Mouse (Mus musculus): ENCODE measurements at regions not wholly inside any gene's neighbourhood (a gene's known extent, or its start where the extent isn't known, plus 50 kb on each side); places are given as distances from the start of the nearest gene placed in this dataset.
A peak's percentile ranks its signal among the peaks of the same experiment; 100 is the strongest.

- H3K9ac ChIP-seq (ENCODE audit: low read depth, low read length), result no peak overlapping the region
- peaks cover 2% of the 10 kb centered on the region for H3K4me1 ChIP-seq (ENCODE audit: control insufficient read depth, insufficient read depth, low read length)
- H3K4me3 ChIP-seq, result no peak overlapping the region
- H3K27me3 ChIP-seq (ENCODE audit: control insufficient read depth, insufficient read depth, low read length), result no peaks in the 10 kb centered on the region
- H3K36me3 ChIP-seq (ENCODE audit: control insufficient read depth, insufficient read depth, low read length), result peaks cover 2% of the 10 kb centered on the region; the same call in 1 of the 2 replicates
- peak in 1 of 2 experiments; percentile 6 for DNase-seq
- peak overlapping the region; percentile 61 for H3K27ac ChIP-seq
- no peaks in the 10 kb centered on the region for H3K79me2 ChIP-seq (replicated peaks; ENCODE audit: control insufficient read depth, insufficient read depth, low read length)
- 38% methylated on average over 5 of the region's 5 CpGs for WGBS
- TF ChIP-seq CTCF (IDR thresholded peaks at IDR 0.05), result no peak
- TF ChIP-seq EP300 (IDR thresholded peaks at IDR 0.05; ENCODE audit: insufficient read depth, low read depth, low read length), result no peak
- TF ChIP-seq POLR2A (IDR thresholded peaks at IDR 0.05; ENCODE audit: insufficient read depth, low read depth, low read length), result no peak
- intact Hi-C loops (cut with DNase I), result no loop called here
These were observed 157.0 kb downstream of the Gas1 start for GRCm38 (mm10) chr13:60020175-60020487.

DNA sequence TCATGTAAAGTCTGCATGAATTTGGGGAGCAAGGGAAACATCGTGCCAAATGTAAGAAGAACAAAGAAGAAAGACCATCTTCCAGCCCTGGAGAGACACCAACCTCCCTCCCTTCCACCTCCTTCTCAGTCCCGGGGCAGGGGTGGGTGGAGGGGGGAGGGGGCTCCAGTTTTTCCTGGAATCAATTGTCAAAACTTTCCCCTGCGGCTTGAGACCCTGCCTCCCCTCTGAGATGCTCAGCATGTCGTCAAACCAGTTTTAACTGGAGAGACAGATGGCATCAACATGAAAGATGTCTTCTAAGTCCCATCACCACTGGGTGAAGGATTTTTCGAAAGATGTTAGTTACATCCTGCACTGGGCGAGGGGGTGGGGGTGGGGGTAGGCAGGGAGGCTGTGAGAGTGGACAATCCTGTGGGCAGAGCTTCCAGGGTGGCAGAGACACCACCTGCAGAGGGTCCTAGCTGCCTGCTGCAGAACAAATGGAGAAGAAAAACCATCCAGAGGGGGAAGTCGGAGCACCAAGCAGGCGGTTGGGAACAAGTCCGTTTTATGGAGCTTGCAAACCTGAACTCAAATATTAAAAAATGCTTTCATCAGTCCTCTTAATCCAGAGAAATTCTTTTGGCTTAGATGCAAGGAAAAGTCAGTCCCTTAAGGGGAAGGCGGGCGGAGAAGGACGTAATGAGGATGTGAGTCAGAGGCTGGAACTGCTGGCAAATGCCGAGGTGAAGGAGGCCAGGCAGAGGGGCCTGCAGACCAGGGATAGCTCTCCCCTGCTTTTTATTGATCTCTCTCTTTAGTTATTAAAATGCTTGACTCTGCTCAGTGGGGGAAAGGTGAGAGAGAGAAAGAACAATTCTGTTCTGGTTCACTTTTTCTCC, 157.6 kb downstream of the Gas1 start:
- Histone ChIP-seq H3K4me3 (no peak overlapping the region), H3K79me2 (replicated peaks; ENCODE audit: control insufficient read depth, insufficient read depth, low read length) (no peaks in the 10 kb centered on the region), H3K4me1 (ENCODE audit: control insufficient read depth, insufficient read depth, low read length) (peaks cover 3% of the 10 kb centered on the region), H3K9ac (ENCODE audit: low read depth, low read length) (no peak overlapping the region), H3K36me3 (ENCODE audit: control insufficient read depth, insufficient read depth, low read length) (peaks cover 2% of the 10 kb centered on the region; the same call in 1 of the 2 replicates), H3K27me3 (ENCODE audit: control insufficient read depth, insufficient read depth, low read length) (no peaks in the 10 kb centered on the region), H3K27ac (peak overlapping the region; percentile 61)
- WGBS, result 33% methylated on average over 13 of the region's 13 CpGs
- no peak for TF ChIP-seq EP300 (IDR thresholded peaks at IDR 0.05; ENCODE audit: insufficient read depth, low read depth, low read length)
- TF ChIP-seq POLR2A (IDR thresholded peaks at IDR 0.05; ENCODE audit: insufficient read depth, low read depth, low read length), result no peak
- TF ChIP-seq CTCF (IDR thresholded peaks at IDR 0.05), result no peak
- intact Hi-C loops (cut with DNase I), result loop anchor here (5.0 kb wide), 1 partner anchor 48 kb away; no protein-coding TSS in a partner anchor
- DNase-seq, result peak; percentile 53 to 72

DNA sequence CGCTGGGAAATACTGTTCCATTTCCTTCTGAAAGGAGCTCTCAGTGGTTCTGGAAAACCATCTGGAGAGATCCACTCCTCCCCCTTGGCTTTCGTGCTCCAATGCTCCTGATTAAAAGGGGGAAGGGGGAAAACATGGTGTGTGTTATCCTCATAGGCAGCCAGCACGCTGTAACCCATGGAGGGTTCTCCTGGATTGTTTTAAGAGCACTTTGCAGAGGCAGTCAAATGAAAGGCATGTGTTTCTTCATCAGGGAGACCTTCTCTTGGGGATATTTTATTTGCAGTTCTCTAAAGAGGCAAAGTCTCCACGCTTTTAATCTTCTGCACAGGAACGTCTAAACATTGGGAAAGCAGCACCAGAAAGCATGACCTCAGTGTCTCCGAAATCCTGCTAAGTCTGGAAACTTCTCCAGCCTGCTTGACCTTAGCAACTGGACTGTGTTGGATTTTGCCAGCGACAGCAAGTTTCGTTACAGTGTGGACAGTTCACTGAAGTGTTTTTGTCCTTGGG, 161.3 kb downstream of the Gas1 start:
- peak; percentile 43 to 74 for DNase-seq
- 0 out of 2 replicates have a peak, but pooled peaks have one; percentile 23 for TF ChIP-seq EP300 (IDR thresholded peaks at IDR 0.05; ENCODE audit: insufficient read depth, low read depth, low read length)
- no peak for TF ChIP-seq POLR2A (IDR thresholded peaks at IDR 0.05; ENCODE audit: insufficient read depth, low read depth, low read length)
- Histone ChIP-seq H3K4me1 (ENCODE audit: control insufficient read depth, insufficient read depth, low read length) (peaks cover 8% of the 10 kb centered on the region), H3K79me2 (replicated peaks; ENCODE audit: control insufficient read depth, insufficient read depth, low read length) (no peaks in the 10 kb centered on the region), H3K36me3 (ENCODE audit: control insufficient read depth, insufficient read depth, low read length) (peaks cover 2% of the 10 kb centered on the region; the same call in 1 of the 2 replicates), H3K4me3 (no peak overlapping the region), H3K27ac (peak overlapping the region; percentile 64), H3K27me3 (ENCODE audit: control insufficient read depth, insufficient read depth, low read length) (no peaks in the 10 kb centered on the region), H3K9ac (ENCODE audit: low read depth, low read length) (no peak overlapping the region)
- intact Hi-C loops (cut with DNase I), result loop anchor here (5.0 kb wide), 1 partner anchor 51 kb away; no protein-coding TSS in a partner anchor
- WGBS, result 53% methylated on average over 8 of the region's 8 CpGs

GRCm38 (mm10) chr13:60012046-60012813, 164.9 kb downstream of the Gas1 start:
- intact Hi-C loops (cut with DNase I), result loop anchor here (5.0 kb wide), 2 partner anchors 70 to 165 kb away; partner anchors contain the start of gene Gas1
- TF ChIP-seq POLR2A (IDR thresholded peaks at IDR 0.05; ENCODE audit: insufficient read depth, low read depth, low read length) (no peak), EP300 (IDR thresholded peaks at IDR 0.05; ENCODE audit: insufficient read depth, low read depth, low read length) (peak; percentile 79; the same call in 1 of the 2 replicates)
- H3K36me3 ChIP-seq (ENCODE audit: control insufficient read depth, insufficient read depth, low read length), result peaks cover 2% of the 10 kb centered on the region; the same call in 1 of the 2 replicates
- H3K27ac ChIP-seq, result peak overlapping the region; percentile 54
- H3K9ac ChIP-seq (ENCODE audit: low read depth, low read length), result no peak overlapping the region
- peak; percentile 48 to 72 for DNase-seq
- H3K4me3 ChIP-seq, result no peak overlapping the region
- peaks cover 11% of the 10 kb centered on the region for H3K4me1 ChIP-seq (ENCODE audit: control insufficient read depth, insufficient read depth, low read length)
- 69% methylated on average over 16 of the region's 16 CpGs for WGBS
- H3K27me3 ChIP-seq (ENCODE audit: control insufficient read depth, insufficient read depth, low read length), result no peaks in the 10 kb centered on the region
- H3K79me2 ChIP-seq (replicated peaks; ENCODE audit: control insufficient read depth, insufficient read depth, low read length), result no peaks in the 10 kb centered on the region

DNA sequence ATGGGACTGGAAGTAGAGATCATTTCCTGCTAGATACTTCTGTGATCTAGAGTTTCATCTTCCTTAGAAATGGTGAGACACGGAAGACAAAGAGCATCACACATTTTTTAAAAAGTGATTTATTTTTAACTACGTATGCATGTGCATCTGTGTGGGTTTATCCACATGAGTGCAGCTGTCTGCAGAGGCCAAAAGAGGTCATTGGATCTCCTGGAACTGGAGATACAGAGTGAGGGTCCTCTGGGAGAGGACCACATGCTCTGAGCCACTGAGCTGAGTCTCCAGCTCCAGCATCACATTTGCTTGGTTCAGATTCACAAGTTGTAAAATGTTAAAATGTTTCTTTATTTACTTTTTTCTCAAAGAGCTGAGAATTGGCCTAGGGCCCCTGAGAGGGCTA, 166.1 kb downstream of the Gas1 start:
- DNase-seq, result peak in 1 of 2 experiments; percentile 1
- H3K27me3 ChIP-seq (ENCODE audit: control insufficient read depth, insufficient read depth, low read length), result no peaks in the 10 kb centered on the region
- H3K4me1 ChIP-seq (ENCODE audit: control insufficient read depth, insufficient read depth, low read length), result peaks cover 11% of the 10 kb centered on the region
- no peaks in the 10 kb centered on the region for H3K79me2 ChIP-seq (replicated peaks; ENCODE audit: control insufficient read depth, insufficient read depth, low read length)
- peaks cover 2% of the 10 kb centered on the region; the same call in 1 of the 2 replicates for H3K36me3 ChIP-seq (ENCODE audit: control insufficient read depth, insufficient read depth, low read length)
- 79% methylated on average over 2 of the region's 2 CpGs for WGBS
- no peak for TF ChIP-seq EP300 (IDR thresholded peaks at IDR 0.05; ENCODE audit: insufficient read depth, low read depth, low read length)
- no peak for TF ChIP-seq POLR2A (IDR thresholded peaks at IDR 0.05; ENCODE audit: insufficient read depth, low read depth, low read length)
- TF ChIP-seq CTCF (IDR thresholded peaks at IDR 0.05), result no peak
- H3K4me3 ChIP-seq, result no peak overlapping the region
- H3K27ac ChIP-seq, result no peak overlapping the region; the same call in 1 of the 2 replicates
- H3K9ac ChIP-seq (ENCODE audit: low read depth, low read length), result no peak overlapping the region
- intact Hi-C loops (cut with DNase I), result loop anchor here (5.0 kb wide), 2 partner anchors 69 to 166 kb away; partner anchors contain the start of gene Gas1

Data from heart, adult 2 months (tissue).